Mouse (Mus musculus) midbrain, embryonic 16.5 days (tissue): ENCODE measurements around the gene Id2. TPM values are rescaled to one million over a fixed set of nuclear protein-coding genes. Genes with fewer than 3 reads are reported as not detected.
A peak's percentile ranks its signal among the peaks of the same experiment; 100 is the strongest.

Source experiments
- ATAC-seq: fragments of 200-750 bp; cut with Nextera tagmentation; 2 replicates; pipeline ENCODE4 v1.8.0; 2017; ENCODE audit warnings: moderate TSS enrichment
- H3K27ac ChIP-seq: fragments of 300-500 bp; sonication (generic); 2 replicates; pipeline ENCODE4 v1.5.1; 2014; ENCODE audit warnings: mild to moderate bottlenecking, low read length, mixed read lengths
- H3K27me3 ChIP-seq: fragments of 300-500 bp; sonication (generic); 2 replicates; pipeline ENCODE4 v1.6.1; 2014; ENCODE audit warnings: low read depth, low read length, mixed read lengths; ENCODE audit not compliant: control insufficient read depth, insufficient read depth
- H3K36me3 ChIP-seq: fragments of 300-500 bp; sonication (generic); 2 replicates; pipeline ENCODE4 v1.6.1; 2014; ENCODE audit warnings: mild to moderate bottlenecking, low read length, moderate library complexity, mixed read lengths; ENCODE audit not compliant: control insufficient read depth, insufficient read depth
- H3K4me1 ChIP-seq: fragments of 300-500 bp; sonication (generic); 2 replicates; pipeline ENCODE4 v1.6.1; 2014; ENCODE audit warnings: mild to moderate bottlenecking, low read length, mixed read lengths; ENCODE audit not compliant: control insufficient read depth, insufficient read depth
- H3K4me2 ChIP-seq: fragments of 300-500 bp; sonication (generic); 2 replicates; pipeline ENCODE4 v1.6.1; 2014; ENCODE audit warnings: mild to moderate bottlenecking, low read length, mixed read lengths
- H3K4me3 ChIP-seq: fragments of 300-500 bp; sonication (generic); 2 replicates; pipeline ENCODE4 v1.5.1; 2014; ENCODE audit warnings: low read depth, mild to moderate bottlenecking, low read length, moderate library complexity, mixed read lengths
- H3K9ac ChIP-seq: fragments of 300-500 bp; sonication (generic); 2 replicates; pipeline ENCODE4 v1.6.1; 2014; ENCODE audit warnings: low read depth, low read length, mixed read lengths
- H3K9me3 ChIP-seq: fragments of 300-500 bp; sonication (generic); replicated peaks from 2 replicates; pipeline ENCODE4 v1.6.1; 2014; ENCODE audit warnings: mild to moderate bottlenecking, low read length, mixed read lengths; ENCODE audit not compliant: control insufficient read depth, poor library complexity, severe bottlenecking
- WGBS: fragments of 180-500 bp; shearing (Covaris S2); extraction: QIAGEN DNeasy Blood & Tissue Kit; methylation state at CpG from one replicate; pipeline ENCODE4 v1.1.7; 2014; 5-methylcytosine and 5-hydroxymethylcytosine counted together
- polyA plus RNA-seq: library from polyadenylated mRNA; unstranded; fragments of >200 nt; fragmentation: Nextera tagmentation; extraction: Ambion mirVana; gene quantifications from 2 replicates; pipeline ENCODE4 v1.2.1, GENCODE M21; 2015

Id2 gene
- polyA plus RNA-seq, 1 experiment from 2014 or later = 176 TPM

DNA sequence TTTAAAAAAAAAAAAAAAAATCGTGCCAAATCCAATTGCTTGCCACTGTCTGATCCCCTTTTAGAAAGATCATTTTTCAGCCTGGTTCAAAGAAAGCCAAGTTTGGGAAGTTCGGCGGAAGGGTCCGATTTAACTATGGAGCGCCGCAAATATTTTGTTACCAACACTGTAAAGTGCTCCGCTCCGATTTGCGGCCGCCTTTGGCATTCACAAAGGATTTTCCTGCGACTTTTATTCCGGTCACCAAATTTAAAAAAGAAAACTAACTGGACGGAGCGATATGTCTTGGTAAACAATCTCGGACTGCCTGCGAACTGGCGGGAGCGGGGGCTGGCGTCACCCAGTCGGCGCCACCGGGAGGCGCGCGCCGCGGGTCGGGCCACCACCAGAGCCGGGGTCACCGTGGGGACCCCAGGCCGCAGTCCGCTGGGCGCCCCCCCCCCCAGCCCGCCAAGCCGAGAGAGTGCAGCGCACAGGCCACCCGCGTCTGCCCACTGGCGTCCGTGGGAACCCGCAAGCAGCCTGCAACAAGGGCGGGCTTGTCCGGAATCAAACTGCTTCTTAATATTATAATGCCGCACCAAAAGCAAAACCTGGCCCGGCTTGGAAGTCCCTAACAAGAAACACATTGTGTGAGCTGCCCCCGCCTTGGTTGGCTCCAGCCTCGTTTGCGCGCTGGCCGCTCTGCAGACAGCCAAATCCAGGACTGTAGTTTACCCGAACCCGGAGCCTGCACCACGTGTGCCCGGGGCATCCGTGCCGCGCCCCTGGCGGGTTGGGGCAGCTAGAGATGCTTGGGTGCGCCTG lies 3.7 kb upstream of the Id2 start:
- H3K27me3 ChIP-seq = no peaks in the 10 kb centered on the region
- peak overlapping the region; percentile 87 for H3K27ac ChIP-seq
- H3K36me3 ChIP-seq = no peaks in the 10 kb centered on the region
- ATAC-seq = no peak
- H3K4me1 ChIP-seq = peaks cover 29% of the 10 kb centered on the region
- peak overlapping the region; percentile 98 for H3K4me2 ChIP-seq
- peak overlapping the region; percentile 68 for H3K9ac ChIP-seq
- peak overlapping the region; percentile 44 for H3K4me3 ChIP-seq
- WGBS = 0% methylated on average over 59 of the region's 59 CpGs
- no peaks in the 10 kb centered on the region for H3K9me3 ChIP-seq

DNA sequence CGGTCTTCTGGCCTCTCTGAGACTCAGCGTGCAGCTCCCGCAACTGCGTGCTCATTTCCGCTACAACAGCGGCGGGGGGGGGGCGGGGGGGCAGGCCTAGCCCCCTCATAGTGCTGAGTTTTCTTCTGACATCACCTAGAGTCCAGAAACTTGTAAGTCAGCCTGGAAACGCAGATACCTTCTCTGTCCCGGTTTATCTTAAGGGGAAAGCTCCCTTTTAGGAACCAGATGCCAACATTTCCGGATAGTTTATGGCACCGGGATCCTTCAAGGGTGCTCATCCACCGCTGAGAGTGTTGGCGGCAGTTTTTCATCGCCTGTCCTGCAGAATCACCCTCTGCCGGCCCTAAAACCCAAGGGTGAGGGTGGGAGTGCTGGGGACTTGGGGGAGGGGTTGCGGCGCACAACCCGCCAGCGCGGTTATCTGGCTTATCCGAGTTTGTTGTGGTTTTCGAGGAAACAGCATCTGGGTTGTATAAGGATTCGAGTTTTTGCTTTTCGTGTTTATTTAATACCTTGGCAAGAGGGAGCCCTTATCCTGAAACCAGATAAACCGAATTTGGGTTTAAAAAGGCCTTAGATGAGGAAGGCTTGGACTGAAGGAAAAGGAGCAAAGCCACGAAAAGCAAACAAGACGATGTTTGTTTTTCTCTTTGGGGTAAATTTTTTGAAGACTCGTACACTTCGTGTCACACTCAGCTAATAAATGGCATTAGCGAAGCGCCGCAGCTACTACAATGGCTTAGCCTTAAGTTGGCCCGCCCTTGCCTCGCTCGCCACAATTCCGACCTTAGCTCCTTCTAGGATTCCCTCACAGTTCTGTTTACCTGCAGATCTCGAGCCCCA lies 2.8 kb upstream of the Id2 start:
- H3K27ac ChIP-seq = peak overlapping the region; percentile 87
- H3K4me1 ChIP-seq = peaks cover 33% of the 10 kb centered on the region
- no peaks in the 10 kb centered on the region for H3K27me3 ChIP-seq
- H3K4me2 ChIP-seq = peak overlapping the region; percentile 98
- no peak for ATAC-seq
- H3K9ac ChIP-seq = peak overlapping the region; percentile 65
- no peaks in the 10 kb centered on the region for H3K36me3 ChIP-seq
- whole genome bisulfite sequencing = under 1% methylated on average over 37 of the region's 38 CpGs
- H3K9me3 ChIP-seq = no peaks in the 10 kb centered on the region
- peak overlapping the region; percentile 44 for H3K4me3 ChIP-seq

DNA sequence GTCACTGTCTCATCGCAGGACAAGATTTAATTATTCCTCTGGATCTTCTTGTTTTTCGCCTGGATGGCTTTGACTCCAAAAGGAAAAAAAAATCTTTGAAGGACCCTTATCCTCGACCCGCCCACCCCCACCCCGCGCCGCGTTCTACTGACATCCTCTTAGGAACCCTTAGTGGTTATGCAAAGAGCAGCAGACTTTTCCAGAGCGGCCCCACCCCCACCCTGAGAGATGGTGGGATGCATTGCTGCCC lies 2.3 kb upstream of the Id2 start:
- Histone ChIP-seq H3K4me1 (peaks cover 37% of the 10 kb centered on the region), H3K4me2 (peak overlapping the region; percentile 98), H3K4me3 (peak overlapping the region; percentile 44), H3K9ac (peak overlapping the region; percentile 65), H3K27ac (peak overlapping the region; percentile 87), H3K9me3 (no peaks in the 10 kb centered on the region), H3K27me3 (no peaks in the 10 kb centered on the region), H3K36me3 (no peaks in the 10 kb centered on the region)
- 0 out of 2 replicates have a peak, but pooled peaks have one; percentile 30 for ATAC-seq
- 0% methylated on average over 9 of the region's 9 CpGs for WGBS

DNA sequence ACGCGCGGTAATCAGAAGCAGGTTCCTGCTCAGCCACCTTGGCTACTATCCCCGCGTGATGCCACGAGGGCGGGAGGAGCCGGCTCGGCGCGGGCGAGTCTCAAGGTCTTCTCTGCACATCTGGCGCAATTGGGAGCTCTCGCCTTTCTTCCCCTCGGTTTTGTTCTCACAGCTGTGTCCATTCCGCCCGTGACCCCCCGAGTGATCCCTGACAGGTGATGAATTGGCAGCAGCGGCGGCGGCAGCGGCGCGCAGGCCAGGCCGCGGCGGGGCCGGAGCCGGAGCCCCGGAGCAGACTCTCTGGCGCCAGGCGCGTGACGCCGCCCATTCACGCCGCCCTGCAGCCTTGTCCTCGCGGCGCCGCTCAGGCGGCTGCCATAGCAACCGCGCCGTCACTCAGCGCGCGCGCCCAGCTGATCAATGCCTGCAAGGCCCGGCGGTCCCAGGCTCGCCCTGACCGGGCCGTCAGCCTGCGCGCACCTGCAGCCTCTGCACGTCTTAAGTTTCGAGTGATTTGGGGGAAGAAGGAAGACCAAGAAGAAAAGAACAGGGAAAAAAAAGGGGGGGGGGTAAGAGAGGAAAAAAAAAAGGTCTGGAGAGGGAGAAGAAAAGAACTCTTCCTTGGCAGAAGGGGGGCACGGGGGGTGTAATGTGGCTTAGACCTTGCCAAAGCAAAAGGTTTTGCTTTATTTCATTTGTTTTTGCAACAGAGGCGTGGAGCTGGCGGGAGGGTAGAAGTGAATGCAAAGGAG lies 1.8 kb upstream of the Id2 start:
- H3K9me3 ChIP-seq = no peaks in the 10 kb centered on the region
- peak overlapping the region; percentile 98 for H3K4me2 ChIP-seq
- peak; percentile 80 for ATAC-seq
- no peaks in the 10 kb centered on the region for H3K36me3 ChIP-seq
- H3K27ac ChIP-seq = peak overlapping the region; percentile 87
- peak overlapping the region; percentile 65 for H3K9ac ChIP-seq
- H3K4me3 ChIP-seq = peak overlapping the region; percentile 44
- under 1% methylated on average over 60 of the region's 61 CpGs for WGBS
- H3K27me3 ChIP-seq = no peaks in the 10 kb centered on the region
- peaks cover 39% of the 10 kb centered on the region for H3K4me1 ChIP-seq

DNA sequence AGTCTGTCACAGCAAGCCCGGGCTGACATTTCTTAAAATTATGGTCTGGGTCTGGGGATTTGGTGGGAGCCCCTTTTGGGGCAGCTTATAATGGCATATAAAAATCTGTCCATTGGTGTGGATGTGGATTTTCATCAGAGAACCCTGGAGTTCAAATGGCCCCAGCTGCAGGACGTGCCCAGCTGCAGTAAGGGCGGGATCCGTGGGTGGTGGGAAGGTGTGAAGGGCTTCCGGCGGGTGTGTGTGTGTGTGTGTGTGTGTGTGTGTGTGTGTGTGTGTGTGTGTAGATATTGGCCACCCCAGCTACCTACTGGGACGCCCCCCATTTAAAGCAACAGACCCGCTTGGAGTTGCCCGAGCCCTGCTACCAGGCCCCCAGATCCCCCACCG lies 1.2 kb upstream of the Id2 start:
- no peaks in the 10 kb centered on the region for H3K36me3 ChIP-seq
- H3K27me3 ChIP-seq = no peaks in the 10 kb centered on the region
- H3K27ac ChIP-seq = peak overlapping the region; percentile 87
- peak overlapping the region; percentile 98 for H3K4me2 ChIP-seq
- H3K4me3 ChIP-seq = peak overlapping the region; percentile 44
- peaks cover 43% of the 10 kb centered on the region for H3K4me1 ChIP-seq
- no peak for ATAC-seq
- under 1% methylated on average over 9 of the region's 10 CpGs for WGBS
- peak overlapping the region; percentile 65 for H3K9ac ChIP-seq
- no peaks in the 10 kb centered on the region for H3K9me3 ChIP-seq

DNA sequence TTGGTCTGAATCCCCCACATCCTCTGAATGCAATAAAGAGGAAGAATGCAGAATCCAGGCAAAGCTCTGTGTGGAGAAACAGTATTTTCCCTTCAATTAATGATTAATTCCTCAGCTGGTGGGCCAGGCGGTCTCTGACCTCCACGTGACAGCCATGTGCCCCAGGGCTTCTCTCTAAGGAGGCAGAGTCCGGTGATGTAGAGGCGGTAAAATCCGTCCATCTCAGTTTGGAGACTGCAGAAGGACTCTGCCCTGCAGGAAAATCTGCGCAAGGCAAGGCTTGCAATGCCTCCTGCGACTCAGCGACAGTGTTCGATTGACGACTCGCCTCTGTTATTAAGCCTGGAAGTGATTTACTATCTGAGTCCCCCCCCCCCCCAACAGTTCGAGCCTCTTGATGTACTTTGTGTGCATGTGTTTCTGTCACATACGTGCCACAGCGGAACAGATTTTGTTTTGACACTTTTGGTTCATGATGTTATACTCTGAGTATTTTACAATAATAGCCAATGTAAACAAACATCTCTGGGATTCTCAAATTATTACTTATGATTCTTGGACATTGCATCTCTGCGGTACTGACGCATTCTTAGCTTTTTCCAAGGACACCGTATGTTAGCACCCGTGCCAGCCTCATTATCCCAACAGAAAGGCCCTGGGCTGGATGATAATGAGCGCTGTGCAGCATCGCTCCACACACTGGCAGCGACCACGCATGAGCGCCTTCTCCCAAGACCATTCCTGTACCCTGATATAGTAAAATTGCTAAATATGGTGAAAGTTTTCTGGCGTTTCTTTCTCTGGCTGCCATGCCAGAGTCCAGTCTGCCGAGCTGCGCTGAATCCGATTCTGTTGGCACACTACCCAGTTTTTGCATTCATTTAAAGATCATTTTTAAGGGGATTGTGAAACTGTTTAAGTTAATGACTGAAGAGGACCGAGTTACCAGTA lies 545 bp upstream of the Id2 start:
- WGBS = 3% methylated on average over 28 of the region's 28 CpGs
- Histone ChIP-seq H3K27me3 (no peaks in the 10 kb centered on the region), H3K9ac (peak overlapping the region; percentile 65), H3K4me3 (peak overlapping the region; percentile 44), H3K36me3 (no peaks in the 10 kb centered on the region), H3K9me3 (no peaks in the 10 kb centered on the region), H3K4me2 (peak overlapping the region; percentile 98), H3K27ac (peak overlapping the region; percentile 87), H3K4me1 (peaks cover 50% of the 10 kb centered on the region)
- ATAC-seq = no peak

DNA sequence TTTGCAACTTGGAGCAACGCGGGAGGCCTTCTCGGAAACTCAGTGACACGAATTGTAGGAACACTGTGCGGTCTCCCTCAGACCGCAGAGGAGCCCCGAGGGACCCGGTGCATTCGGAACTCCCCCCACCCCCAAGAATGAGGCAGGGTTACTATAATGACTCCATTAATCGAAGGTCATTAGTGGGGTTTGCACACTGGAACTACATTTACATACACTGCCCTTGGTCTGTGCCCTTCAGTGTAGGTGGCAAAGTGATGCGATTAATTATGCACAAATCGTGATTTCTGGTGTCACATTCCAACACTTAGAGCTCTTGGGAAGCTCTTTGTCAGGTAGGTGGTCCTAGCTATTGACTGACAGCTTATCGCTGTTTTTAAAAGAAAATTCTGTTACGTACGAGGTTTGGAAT lies 294 bp downstream of the Id2 start:
- WGBS = under 1% methylated on average over 15 of the region's 15 CpGs
- Histone ChIP-seq H3K27me3 (no peaks in the 10 kb centered on the region), H3K36me3 (no peaks in the 10 kb centered on the region), H3K9ac (peak overlapping the region; percentile 60), H3K4me3 (peak overlapping the region; percentile 55), H3K4me1 (peaks cover 54% of the 10 kb centered on the region), H3K27ac (peak overlapping the region; percentile 66), H3K4me2 (peak overlapping the region; percentile 98), H3K9me3 (no peaks in the 10 kb centered on the region)
- no peak for ATAC-seq

DNA sequence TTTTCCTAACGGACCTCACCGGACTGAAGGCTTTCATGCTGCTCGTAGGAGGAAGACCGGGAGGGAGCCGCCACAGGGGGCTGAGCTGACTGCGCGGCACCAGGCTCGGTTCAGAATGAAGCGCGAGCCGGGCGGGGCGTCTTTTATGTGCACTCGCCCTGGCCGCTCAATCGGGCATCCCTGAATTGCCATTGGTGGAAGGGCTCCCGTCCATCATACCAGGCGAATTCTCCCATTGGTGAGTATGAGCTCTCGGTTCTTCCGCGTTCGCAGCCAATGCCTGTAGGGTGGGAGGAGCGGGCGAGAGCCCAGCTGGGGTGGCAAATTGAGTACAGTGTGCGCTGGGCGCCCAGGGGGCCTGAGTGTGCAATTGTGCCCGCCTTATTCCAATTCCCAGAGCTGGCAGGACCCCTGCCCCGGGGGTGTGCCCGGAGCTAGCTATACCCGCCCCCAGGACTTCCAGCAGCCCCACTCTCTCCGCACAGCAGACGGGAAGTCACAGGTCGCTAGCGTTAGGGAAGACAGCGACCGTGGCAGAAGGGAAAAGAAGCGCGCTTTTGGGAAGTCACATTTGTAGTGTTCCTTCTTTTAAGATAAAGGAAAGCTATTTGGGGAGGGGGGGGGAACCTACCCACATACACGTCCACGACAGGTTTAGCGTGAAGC lies 833 bp downstream of the Id2 start:
- Histone ChIP-seq H3K4me3 (peak overlapping the region; percentile 55), H3K27ac (peak overlapping the region; percentile 66), H3K9me3 (no peaks in the 10 kb centered on the region), H3K4me2 (peak overlapping the region; percentile 98), H3K36me3 (no peaks in the 10 kb centered on the region), H3K27me3 (no peaks in the 10 kb centered on the region), H3K9ac (peak overlapping the region; percentile 71), H3K4me1 (peaks cover 52% of the 10 kb centered on the region)
- WGBS = under 1% methylated on average over 41 of the region's 41 CpGs
- peak; percentile 90 for ATAC-seq
